Mouse (Mus musculus): ENCODE results near the gene Sipa1l3.

Sipa1l3 gene

DNA sequence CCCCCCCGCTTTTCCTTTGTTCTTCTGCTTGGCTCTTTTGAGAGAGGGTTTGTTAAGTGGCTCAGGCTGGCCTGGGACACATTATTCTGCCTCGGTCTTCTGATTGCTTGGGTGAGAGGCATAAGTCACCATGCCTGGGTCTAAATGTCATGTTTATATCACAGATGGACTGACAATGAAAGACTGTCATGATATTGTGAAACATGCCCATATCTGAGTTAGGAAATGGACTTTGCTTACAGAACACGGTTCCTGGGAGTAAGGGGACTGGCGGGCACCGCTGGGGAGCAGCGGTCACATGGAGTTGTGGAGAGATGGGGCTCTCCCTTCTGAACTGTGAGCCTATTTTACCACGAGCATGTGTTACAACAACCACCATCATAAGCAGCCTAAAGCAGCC lies 184.3 kb downstream of the Sipa1l3 start:
- no peak for DNase-seq

DNA sequence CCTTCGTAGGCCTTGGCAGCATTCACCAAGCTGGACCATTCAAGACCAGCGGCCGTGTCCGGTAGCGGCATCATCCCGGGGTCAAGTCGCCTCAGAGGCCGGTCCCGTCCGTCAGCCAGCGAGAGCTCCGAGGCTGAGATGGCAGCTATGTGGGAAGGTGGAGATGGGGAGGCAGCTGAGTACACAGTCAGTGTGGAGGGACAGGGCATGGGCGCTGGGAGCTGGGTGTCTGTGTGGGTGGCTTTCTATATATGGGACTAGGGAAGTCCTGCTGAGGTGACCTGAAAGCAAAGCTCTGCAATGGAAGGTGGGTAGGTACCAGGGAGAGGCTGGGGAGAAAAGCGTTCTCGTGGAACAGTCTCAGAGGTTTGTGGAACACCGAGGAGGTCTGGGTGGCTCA lies 189.5 kb downstream of the Sipa1l3 start:
- DNase-seq = no peak

GRCm38 (mm10) chr7:29327087-29327486 lies 191.4 kb downstream of the Sipa1l3 start:
- no peak for DNase-seq

DNA sequence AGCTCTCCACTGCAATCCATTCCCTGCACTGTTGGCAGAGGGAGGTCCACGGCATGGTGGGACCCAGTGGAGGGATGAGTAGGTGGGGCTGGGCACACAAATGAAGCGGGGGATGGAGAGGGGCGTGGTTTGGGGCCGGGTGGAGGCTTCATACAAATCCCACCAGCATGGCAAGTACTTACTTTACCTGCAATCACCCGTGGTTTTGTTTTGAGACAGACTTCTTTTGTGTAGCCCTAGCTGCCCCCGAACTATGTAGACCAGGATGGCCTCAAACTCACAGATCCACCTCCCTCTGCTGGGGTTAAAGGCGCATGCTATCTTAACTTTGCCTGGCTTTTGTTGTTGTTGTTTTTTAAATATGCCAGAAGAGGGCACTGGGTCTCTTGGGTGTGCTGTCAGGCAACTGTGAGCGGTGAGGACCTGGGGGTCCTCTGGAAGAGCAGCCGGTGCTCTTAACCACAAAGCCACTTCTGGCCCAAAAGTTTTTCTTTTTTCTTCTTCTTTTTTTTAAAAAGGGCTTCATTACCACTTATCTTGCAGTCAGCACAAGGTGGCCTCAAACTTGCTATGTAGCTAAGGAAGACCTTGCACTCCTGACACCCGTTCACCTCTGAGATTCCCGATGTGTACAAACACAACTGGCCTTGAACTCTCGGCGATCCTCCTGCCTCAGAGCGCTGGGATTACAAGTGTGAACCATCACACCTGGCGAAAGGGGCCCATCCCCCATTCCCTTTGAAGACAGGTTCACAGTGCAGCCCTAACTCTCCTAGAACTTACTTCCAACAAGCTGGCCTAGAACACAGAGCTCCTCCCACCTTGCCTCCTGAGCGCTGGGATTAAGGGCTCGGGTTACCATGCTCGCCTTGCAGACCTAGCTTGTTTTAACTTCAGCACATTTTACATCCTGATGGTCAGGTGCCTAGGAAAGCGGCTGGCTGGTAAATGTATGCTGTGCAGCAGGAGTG lies 198.8 kb downstream of the Sipa1l3 start:
- DNase-seq = peak in 1 of 2 experiments; percentile 42

DNA sequence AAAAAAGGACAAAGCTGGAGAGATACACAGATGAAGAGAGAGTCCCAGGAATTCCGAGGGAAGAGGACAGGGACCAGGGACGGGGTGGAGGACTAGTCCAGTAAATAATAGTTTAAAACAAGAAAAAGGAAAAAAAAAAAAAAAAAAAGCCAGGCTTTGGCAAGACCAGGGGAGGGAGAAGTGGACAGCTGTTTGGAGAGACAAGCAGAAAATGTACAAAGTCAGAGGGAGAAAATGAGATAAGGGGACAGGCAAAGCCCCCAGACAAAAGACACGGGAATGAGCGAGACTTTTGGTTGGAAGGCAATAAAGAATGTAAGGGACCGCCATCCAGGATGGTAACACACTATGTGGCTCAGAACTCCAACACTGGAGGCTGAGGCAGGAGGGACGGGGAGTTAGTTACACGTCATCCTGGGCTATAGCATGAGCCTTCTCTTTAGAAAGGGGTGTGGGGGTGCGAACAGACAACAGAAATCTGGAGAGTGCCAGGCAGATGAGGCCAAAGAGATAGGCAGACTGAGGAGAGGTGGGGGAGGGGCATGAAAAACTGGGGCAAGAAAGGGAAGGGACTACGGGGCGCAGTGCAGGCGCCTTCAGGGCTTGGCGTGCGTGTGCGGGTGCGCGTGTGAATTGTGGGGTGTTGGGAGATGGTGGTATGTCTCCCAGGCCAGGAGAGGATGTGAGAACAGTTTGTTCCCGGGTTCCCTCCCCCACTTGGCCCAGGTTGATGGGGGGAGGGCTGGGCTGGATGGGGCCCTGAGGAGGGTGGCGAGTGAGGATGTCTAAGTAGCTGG lies 200.1 kb downstream of the Sipa1l3 start:
- DNase-seq = peak; percentile 56 to 58

- peak; percentile 65 to 66 for DNase-seq
These were observed 200.9 kb downstream of the Sipa1l3 start for GRCm38 (mm10) chr7:29317558-29317957.

- peak; percentile 81 to 88 for DNase-seq
These were observed 201.5 kb downstream of the Sipa1l3 start for GRCm38 (mm10) chr7:29316976-29317375.

DNA sequence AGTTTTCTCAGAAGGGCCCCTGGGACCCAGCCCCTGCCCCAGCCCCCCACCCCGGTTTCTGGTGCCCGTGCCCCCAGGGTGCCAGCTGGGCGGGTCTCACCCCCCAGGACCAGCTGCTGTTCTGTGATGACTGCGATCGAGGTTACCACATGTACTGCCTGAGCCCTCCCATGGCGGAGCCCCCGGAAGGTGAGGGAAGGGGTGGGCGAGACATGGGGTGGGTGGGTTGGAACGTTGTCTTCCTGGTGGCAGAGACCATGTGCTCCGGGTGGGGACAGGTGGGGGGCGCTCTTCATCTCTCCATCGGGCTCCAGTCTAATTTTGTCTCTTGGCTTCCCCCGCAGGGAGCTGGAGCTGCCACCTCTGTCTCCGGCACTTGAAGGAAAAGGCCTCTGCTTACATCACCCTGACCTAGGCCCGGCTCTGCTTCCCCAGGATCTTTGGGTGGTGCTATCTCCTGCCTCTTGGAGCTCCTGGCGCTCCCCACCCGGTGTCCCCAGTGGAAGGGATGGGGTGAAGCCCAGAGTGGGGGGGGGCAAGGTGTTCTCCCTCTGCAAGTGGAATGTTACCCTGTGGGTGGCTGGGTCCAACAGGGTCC lies 202.2 kb downstream of the Sipa1l3 start:
- DNase-seq = no peak

- DNase-seq = no peak
These were observed 203.4 kb downstream of the Sipa1l3 start for GRCm38 (mm10) chr7:29314844-29315628.

GRCm38 (mm10) chr7:29313572-29314261 lies 204.7 kb downstream of the Sipa1l3 start:
- DNase-seq = peak in 1 of 2 experiments; percentile 50

DNA sequence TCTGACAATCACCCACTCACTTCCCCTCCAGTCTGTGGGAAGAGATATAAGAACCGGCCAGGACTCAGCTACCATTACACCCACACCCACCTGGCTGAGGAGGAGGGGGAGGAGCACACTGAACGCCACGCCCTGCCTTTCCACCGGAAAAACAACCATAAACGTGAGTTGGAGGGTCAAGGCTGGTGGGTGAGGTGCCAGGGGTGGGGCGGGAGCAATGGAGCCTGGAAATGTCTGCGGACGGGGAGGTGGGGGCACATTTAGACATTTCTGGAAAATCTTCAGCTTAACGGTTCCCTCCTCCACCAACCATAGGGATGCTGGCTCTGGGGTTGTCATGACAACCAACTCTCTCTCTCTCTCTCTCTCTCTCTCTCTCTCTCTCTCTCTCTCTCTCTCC lies 205.4 kb downstream of the Sipa1l3 start:
- peak; percentile 54 to 63 for DNase-seq

DNA sequence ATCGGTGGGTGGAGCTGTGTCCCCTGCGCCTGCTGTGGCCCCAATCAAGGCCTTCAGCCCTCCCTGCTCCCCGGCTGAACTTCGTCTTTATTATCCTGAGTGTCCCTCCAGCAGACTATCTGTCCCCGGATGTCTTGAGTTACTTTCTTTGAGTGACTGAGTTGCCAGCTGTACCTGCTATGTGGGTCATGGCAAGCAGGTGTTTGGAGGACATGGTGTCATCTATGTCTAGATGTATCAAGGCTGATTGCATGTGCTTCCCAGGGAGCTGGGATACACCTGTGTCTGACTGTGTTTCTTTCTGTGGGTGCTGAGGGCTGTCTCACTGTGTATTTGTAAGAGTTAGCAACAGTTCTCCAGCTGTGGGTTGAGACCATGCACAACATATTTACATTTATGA lies 208.7 kb downstream of the Sipa1l3 start:
- no peak for DNase-seq

DNA sequence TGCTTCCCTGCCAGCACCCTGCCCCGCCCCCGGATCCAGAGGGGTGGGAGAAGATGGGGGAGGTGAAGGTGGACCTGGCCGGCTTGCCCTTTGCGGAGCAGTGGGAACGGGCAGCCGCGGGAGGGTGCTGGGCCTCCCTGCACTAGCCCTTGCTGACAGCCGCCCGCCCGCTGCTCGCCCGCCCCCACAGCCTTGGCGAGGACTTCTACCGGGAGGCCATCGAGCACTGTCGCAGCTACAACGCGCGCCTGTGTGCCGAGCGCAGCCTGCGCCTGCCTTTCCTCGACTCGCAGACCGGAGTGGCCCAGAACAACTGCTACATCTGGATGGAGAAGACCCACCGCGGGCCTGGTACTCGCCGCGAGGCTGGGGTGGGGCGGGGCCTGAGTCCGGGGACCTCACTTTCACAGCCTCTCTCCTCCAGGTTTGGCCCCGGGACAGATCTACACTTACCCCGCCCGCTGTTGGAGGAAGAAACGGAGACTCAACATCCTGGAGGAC lies 209.2 kb downstream of the Sipa1l3 start:
- DNase-seq = peak; percentile 56 to 69

DNA sequence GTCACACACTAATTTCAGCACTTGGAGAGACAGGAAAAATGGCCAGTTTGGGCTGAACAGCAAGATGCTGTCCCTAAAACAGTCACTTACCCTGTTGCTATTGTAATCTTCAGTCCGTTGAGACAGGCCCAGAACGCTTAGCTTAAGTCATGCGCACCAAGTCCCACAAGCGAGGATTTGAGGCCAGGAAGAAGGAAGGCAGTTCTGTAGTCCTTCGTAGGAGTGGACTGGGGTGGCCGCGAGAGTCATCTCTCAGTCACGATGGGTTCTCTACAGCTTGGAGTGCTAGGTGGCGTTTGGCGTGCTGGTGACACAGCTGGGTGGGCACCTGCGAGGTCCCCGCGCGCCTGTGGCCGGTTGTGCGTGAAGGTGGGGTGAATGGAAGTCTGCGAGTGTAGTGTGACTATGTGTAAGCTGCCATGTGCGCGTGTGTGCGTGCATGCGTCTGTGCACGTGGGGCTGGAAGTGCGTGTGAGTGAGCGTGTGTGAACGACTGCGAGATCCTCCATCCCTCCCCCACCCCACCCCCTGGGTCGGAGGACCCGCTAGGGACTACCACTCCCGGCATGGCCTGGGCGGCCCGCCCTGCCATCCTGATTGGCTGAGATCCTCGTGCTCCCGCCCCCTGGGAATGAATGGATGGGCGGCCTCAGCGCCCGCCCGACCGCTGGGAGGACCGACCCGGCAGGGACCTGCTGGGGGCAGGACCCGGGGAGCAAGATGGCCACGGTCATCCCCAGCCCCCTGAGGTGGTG lies 210.9 kb downstream of the Sipa1l3 start:
- peak; percentile 97 for DNase-seq

GRCm38 (mm10) chr7:29306619-29307018 lies 211.8 kb downstream of the Sipa1l3 start:
- peak; percentile 72 to 87 for DNase-seq

DNA sequence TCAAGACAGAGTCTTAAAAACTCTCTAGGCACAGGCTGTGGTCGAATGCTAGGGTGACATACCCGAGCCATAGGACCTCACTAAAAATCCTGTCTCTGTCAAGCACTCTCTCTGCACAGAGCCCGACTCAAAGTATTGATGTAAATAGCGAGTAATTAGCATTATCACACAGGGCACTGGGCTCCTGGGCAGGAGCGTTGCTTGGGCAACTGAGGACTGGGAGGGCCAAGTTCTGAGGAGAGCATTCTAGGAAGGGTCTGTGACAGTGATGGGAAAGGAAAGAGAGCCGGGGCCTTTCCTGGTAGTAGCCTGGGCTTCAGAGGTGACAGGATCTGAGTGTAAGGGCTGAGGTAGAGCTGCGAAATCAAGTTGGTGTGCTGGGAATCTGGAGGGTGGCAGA lies 212.3 kb downstream of the Sipa1l3 start:
- no peak for DNase-seq

GRCm38 (mm10) chr7:29305263-29305988 lies 213.0 kb downstream of the Sipa1l3 start:
- peak; percentile 65 to 69 for DNase-seq

DNA sequence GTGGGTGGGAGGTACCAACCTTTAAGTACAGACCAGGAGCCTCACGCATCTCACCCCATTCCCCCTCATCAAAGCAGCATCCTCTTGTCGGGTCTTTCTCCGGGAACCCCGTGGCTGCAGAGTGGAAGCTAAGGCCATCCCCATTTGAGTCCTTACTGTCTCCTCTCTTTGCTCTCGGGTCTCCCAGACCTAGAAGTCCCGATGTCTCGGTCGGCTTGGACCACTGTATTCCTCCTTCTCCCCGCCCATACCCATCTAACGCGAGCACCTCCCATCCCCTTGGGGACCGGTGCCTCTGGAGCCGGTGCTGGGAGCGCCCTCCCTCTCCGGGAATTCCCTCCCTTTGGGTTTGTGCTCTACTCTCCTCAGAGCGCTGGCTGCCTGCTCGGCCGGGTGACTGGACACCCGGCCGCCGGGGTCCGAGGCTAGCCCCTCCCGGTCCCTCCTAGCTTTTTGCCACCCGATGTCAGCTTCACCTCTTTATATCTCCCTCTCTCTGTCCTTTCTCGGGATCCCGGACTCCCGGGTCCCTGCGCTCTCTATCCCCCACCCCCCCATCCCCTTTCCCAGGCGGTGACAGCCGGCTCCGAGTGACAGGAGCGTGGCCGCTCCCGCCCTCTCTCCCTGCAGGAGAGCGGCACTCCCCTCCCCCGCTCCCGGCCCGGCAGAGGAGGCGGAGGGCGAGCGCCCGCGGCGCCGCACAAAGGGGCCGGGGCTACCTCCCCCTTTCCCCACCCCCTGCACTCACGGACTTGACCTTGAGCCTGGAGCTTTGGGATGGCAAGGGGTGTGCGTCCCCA lies 213.8 kb downstream of the Sipa1l3 start:
- DNase-seq = peak in 1 of 2 experiments; percentile 52

Measured in cerebellum, postnatal 10 days (tissue).